Mouse (Mus musculus) embryonic facial prominence, embryonic 13.5 days (tissue): ENCODE data around the gene Snai1. TPM values are rescaled to one million over a fixed set of nuclear protein-coding genes. Genes with fewer than 3 reads are reported as not detected.

ENCODE experiments used
- polyA plus RNA-seq: library from polyadenylated mRNA; unstranded; fragments of >200 nt; fragmentation: Nextera tagmentation; extraction: Ambion mirVana; gene quantifications from 2 replicates; pipeline ENCODE4 v1.2.1, GENCODE M21; 2015

The Snai1 gene
- polyA plus RNA-seq, 1 experiment from 2014 or later = 129 TPM

Other genes starting within 250 kb of the Snai1 start
- gene B4galt5, start 189.0 kb upstream of the Snai1 start, polyA plus RNA-seq = 7.6 and 8.9 TPM in 2 replicates
- gene Slc9a8, start 116.5 kb upstream of the Snai1 start, polyA plus RNA-seq = 21.7 and 22.5 TPM in 2 replicates
- gene Rnf114, start 45.5 kb upstream of the Snai1 start, polyA plus RNA-seq = 88.4 and 91.9 TPM in 2 replicates
- gene Spata2, start 45.3 kb upstream of the Snai1 start, polyA plus RNA-seq = 15.4 TPM in 2 replicates
- 243 and 262 TPM in 2 replicates for gene Ube2v1, start 93.9 kb downstream of the Snai1 start, polyA plus RNA-seq
- gene Gm20431, start 123.3 kb downstream of the Snai1 start, polyA plus RNA-seq = 9.4 and 13.4 TPM in 2 replicates
- 2.3 and 10.1 TPM in 2 replicates for gene Cebpb, start 150.7 kb downstream of the Snai1 start, polyA plus RNA-seq
- 39.3 and 41.3 TPM in 2 replicates for gene Tmem189, start 151.6 kb downstream of the Snai1 start, polyA plus RNA-seq